Comparison of ENCODE assay signal across 7 mouse cellular contexts in the genomic region with DNA sequence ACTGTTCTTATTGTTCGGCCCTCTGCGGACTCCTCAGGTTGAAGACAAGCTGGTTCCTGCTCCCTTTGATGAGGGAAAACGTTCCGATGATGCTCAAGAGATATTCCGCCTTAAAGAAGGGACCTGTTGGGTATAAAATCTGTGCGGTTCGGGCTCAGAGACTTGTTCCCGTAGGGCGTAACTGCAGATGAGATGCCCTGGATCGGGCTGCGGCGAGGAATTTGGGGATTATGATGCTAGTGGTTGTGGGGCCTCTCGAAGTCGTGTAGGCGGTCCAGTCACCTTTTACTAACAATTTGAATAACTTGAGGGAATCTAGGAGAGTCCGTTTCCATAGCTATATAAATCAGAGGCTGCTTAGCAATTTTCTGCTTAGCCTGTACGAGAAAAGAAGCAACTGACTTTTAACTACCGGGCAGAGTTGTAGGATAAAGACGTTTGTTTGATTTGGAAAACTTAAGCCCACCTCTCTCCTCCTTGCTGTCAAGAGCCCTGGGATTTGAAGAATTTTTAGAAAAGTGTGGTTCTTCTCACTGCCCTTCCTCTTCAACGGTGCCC. TPM values are rescaled to one million over a fixed set of nuclear protein-coding genes. Genes with fewer than 3 reads are reported as not detected.
DNase-seq lines count a peak whose midpoint lies in the region; ATAC-seq and TF ChIP-seq lines count a peak whose summit lies in the region.

A gene (minus strand): TSS at position 261 of the 558 bp plus-strand sequence.

- H3K36me3 ChIP-seq in forebrain, postnatal 0 days (ENCODE audit: insufficient read depth) = no peaks in the 10 kb centered on the region
- no peaks in the 10 kb centered on the region for H3K36me3 ChIP-seq in limb, embryonic 11.5 days (ENCODE audit: control insufficient read depth, insufficient read depth, low read length)
- no peaks in the 10 kb centered on the region for H3K36me3 ChIP-seq in neural tube, embryonic 14.5 days (ENCODE audit: control insufficient read depth, insufficient read depth, low read length)

- ATAC-seq in common myeloid progenitor, adult 5-6 weeks (replicated peaks; ENCODE audit: low read depth, poor library complexity, severe bottlenecking) = no peak
- peak; percentile 14 for ATAC-seq in forebrain, postnatal 0 days
- no peak for ATAC-seq in limb, embryonic 11.5 days (ENCODE audit: insufficient number of reproducible peaks, low FRiP score, low TSS enrichment, low read depth)
- no peak; the same call in 1 of the 2 replicates for ATAC-seq in neural tube, embryonic 14.5 days (ENCODE audit: low read depth)

- peaks cover 5% of the 10 kb centered on the region for H3K4me1 ChIP-seq in lung, adult 2 months (ENCODE audit: control insufficient read depth, insufficient read depth, low read length)
- H3K4me1 ChIP-seq in forebrain, postnatal 0 days (ENCODE audit: insufficient read depth) = no peaks in the 10 kb centered on the region; the same call in 1 of the 2 replicates
- H3K4me1 ChIP-seq in limb, embryonic 11.5 days (ENCODE audit: control insufficient read depth, insufficient read depth, low read length) = no peaks in the 10 kb centered on the region
- H3K4me1 ChIP-seq in neural tube, embryonic 14.5 days (ENCODE audit: control insufficient read depth, insufficient read depth, low read length) = peaks cover 7% of the 10 kb centered on the region; the same call in 1 of the 2 replicates

- no peak for TF ChIP-seq CTCF in lung, adult 2 months (IDR thresholded peaks at IDR 0.05; ENCODE audit: insufficient read depth, low read length)
- TF ChIP-seq CTCF in forebrain, postnatal 0 days (IDR thresholded peaks at IDR 0.05; ENCODE audit: low read depth) = no peak

- H3K4me2 ChIP-seq in forebrain, postnatal 0 days (ENCODE audit: low read depth) = peak within 1 kb of the TSS; percentile 89
- H3K4me2 ChIP-seq in limb, embryonic 11.5 days (ENCODE audit: low read depth, severe bottlenecking) = peak within 1 kb of the TSS; percentile 96
- peak within 1 kb of the TSS; percentile 89 for H3K4me2 ChIP-seq in neural tube, embryonic 14.5 days (ENCODE audit: low read depth, low read length)

- H3K9me3 ChIP-seq in forebrain, postnatal 0 days (ENCODE audit: low read length) = no peaks in the 10 kb centered on the region
- H3K9me3 ChIP-seq in limb, embryonic 11.5 days (ENCODE audit: control insufficient read depth, low read length) = no peaks in the 10 kb centered on the region
- H3K9me3 ChIP-seq in neural tube, embryonic 14.5 days (ENCODE audit: control insufficient read depth, low read length) = no peaks in the 10 kb centered on the region

- peak within 1 kb of the TSS; percentile 95 for H3K4me3 ChIP-seq in lung, adult 2 months (replicated peaks; ENCODE audit: extremely low read depth, low read depth, low read length)
- peak within 1 kb of the TSS; percentile 77 for H3K4me3 ChIP-seq in forebrain, postnatal 0 days (ENCODE audit: low read depth, low read length)
- H3K4me3 ChIP-seq in limb, embryonic 11.5 days (ENCODE audit: low read depth, low read length) = peak within 1 kb of the TSS; percentile 51
- peak within 1 kb of the TSS; percentile 62 for H3K4me3 ChIP-seq in neural tube, embryonic 14.5 days (ENCODE audit: low read depth, low read length)

- WGBS in lung, adult 2 months = under 1% methylated on average over 20 of the region's 20 CpGs
- WGBS in forebrain, postnatal 0 days = under 1% methylated on average over 20 of the region's 20 CpGs
- under 1% methylated on average over 20 of the region's 20 CpGs for WGBS in limb, embryonic 11.5 days
- WGBS in neural tube, embryonic 14.5 days = under 1% methylated on average over 20 of the region's 20 CpGs

- DNase-seq in lung, adult 2 months = no peak
- DNase-seq in lung, postnatal 25 days (ENCODE audit: low spot score) = no peak
- peak; percentile 50 for DNase-seq in forebrain, postnatal 0 days
- DNase-seq in limb, embryonic 11.5 days (ENCODE audit: low spot score) = peak; percentile 55
- no peak for DNase-seq in spleen, postnatal 10 days (ENCODE audit: low spot score in 2 of 2)

- peaks cover 5% of the 10 kb centered on the region; the same call in 1 of the 2 replicates for H3K27me3 ChIP-seq in forebrain, postnatal 0 days (ENCODE audit: insufficient read depth, low read length)
- peaks cover 37% of the 10 kb centered on the region for H3K27me3 ChIP-seq in limb, embryonic 11.5 days (ENCODE audit: control insufficient read depth, insufficient read depth, low read length)
- H3K27me3 ChIP-seq in neural tube, embryonic 14.5 days (ENCODE audit: control insufficient read depth, insufficient read depth, low read length) = peaks cover 18% of the 10 kb centered on the region

- no peak for TF ChIP-seq POLR2A in lung, adult 2 months (IDR thresholded peaks at IDR 0.05; ENCODE audit: borderline replicate concordance, extremely low read depth, low read depth, low read length)

- peak within 1 kb of the TSS; percentile 57 for H3K27ac ChIP-seq in forebrain, postnatal 0 days (ENCODE audit: low read depth, low read length)
- H3K27ac ChIP-seq in limb, embryonic 11.5 days (replicated peaks; ENCODE audit: low read depth, low read length) = no peak within 1 kb of the TSS
- H3K27ac ChIP-seq in neural tube, embryonic 14.5 days (ENCODE audit: low read depth, low read length) = no peak within 1 kb of the TSS

- H3K9ac ChIP-seq in forebrain, postnatal 0 days = peak within 1 kb of the TSS; percentile 82
- peak within 1 kb of the TSS; percentile 67 for H3K9ac ChIP-seq in limb, embryonic 11.5 days (ENCODE audit: low read length)
- H3K9ac ChIP-seq in neural tube, embryonic 14.5 days (replicated peaks; ENCODE audit: low read depth, low read length) = peak within 1 kb of the TSS; percentile 70

RNA-seq across cellular contexts. Expression of the gene that starts here (rescaled TPM):
- 22.1 and 23.1 TPM in 2 replicates for polyA plus RNA-seq in lung, adult 2 months (2012; rRNA removed)
- 17.7 and 20.7 TPM in 2 replicates for total RNA-seq in common myeloid progenitor, adult 5-6 weeks (2017)
- total RNA-seq in forebrain, postnatal 0 days (2014; rRNA removed) = 26.6 and 31.3 TPM in 2 replicates
- polyA plus RNA-seq in forebrain, postnatal 0 days (2015; fragmentation: Nextera tagmentation; extraction: Ambion mirVana) = 20.8 and 27.2 TPM in 2 replicates
- 6.8 and 8.4 TPM in 2 replicates for polyA plus RNA-seq in limb, embryonic 11.5 days (2014; fragmentation: Nextera tagmentation; extraction: Ambion mirVana)
- 13.2 and 16.9 TPM in 2 replicates for polyA plus RNA-seq in neural tube, embryonic 14.5 days (2014; fragmentation: Nextera tagmentation; extraction: Ambion mirVana)

Comparison
In these comparisons a context has a peak if more than half of its experiments do, and no peak if none do; other contexts are left out.
1. DNase-seq: peak in forebrain, postnatal 0 days (single experiment) and limb, embryonic 11.5 days (single experiment); none in lung, adult 2 months (single experiment), lung, postnatal 25 days (single experiment) and spleen, postnatal 10 days (0 of 2).
2. Peak in every context shown above with its lines, with median percentiles within 50 percentile points of each other: H3K4me3 ChIP-seq, H3K4me2 ChIP-seq and H3K9ac ChIP-seq.